Mouse (Mus musculus) embryo, embryonic 11 days (tissue): ENCODE data around the gene Palld.

Experiments
- DNase-seq: peaks from one replicate; pipeline ENCODE4 v3.0.0-alpha.2; 2015

Palld gene

GRCm38 (mm10) chr8:61865365-61865764, 37.1 kb downstream of the Palld start:
- DNase-seq, result no peak

DNA sequence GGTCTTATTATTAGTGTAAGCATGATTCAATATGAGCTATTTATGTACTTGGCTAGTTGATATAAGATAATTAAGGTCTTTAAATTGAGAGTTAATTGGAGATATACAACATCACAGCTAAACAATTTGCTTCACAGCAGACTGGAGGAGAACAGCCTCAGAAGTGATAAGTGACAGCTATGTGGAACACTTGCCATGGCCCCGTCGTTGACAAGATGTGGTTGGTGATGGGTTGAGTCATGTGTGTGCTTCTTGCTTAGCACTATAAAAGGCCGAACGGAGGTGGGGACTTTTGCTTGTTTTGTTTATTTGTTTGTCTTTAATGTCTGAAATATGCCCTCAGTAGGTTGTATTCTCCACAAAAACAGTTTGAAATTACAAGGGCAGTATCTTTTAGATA, 51.2 kb downstream of the Palld start:
- no peak for DNase-seq

DNA sequence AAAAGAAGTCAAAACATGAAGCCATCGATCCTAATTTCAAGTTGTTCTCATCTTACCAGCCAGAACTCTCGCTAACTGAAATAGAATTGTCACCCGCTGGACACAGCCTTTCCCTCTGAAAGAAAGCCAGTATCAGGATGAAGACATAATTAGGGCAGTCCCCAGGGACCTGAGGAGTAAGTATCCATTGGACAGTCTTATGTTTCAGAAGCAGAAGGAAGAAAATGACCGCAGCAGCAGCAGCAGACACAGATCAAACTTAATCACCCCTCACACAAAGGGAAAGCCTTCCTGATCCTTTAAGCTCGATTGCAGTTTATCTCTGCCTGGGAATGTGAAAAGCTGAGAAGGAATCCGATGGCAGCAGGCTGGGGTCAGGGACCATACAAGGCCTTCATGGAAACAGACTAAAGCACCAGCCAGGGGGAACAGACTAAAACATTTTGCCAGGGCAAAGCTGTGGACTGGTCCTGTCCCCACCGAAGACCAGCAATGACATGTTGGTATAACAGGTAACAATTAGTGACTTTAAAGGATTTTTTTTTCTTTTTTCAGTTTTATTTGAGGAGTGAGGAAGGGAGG, 53.8 kb downstream of the Palld start:
- DNase-seq, result peak; percentile 69

- DNase-seq, result no peak
These were observed 55.0 kb downstream of the Palld start for GRCm38 (mm10) chr8:61847494-61847893.

DNA sequence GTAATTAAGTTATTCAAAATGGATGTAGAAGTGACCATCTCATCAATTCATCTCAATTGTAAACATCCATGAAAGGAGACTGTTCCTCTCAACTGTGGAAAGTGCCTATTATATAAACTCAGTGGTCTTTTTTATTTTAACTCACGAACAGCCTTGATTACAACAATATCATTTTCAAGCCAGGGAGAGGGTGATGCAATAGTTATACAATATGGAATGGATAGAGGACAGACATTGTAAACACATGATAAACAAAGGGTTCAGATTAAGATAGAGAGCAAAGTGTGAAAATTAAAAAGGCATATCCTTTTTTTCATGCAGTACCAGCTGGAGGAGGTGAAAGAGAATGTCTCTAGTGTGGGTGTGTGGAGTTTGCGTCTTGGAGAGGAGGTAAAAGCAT, 57.5 kb downstream of the Palld start:
- DNase-seq, result no peak

DNA sequence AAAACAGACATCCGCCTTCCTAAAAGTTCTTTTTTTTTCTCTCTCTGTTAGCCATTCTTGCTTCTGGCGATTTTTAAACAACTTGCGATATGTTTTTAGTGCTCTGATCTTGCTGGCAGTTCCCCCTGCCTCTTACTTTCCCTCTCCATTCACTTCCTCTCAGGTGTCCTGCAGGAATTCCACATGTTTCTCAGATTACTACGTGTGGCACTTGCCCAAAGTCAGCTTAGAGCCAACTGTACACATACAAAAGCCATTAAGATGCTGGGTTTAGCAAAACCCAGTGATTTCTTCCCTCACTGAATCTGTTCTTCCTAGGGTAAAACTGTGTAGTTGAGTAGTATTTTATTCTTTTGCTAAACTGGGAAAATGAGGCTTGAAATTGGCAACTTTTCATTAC, 57.9 kb downstream of the Palld start:
- DNase-seq, result no peak

GRCm38 (mm10) chr8:61843776-61844175, 58.7 kb downstream of the Palld start:
- DNase-seq, result no peak

GRCm38 (mm10) chr8:61833211-61833610, 69.3 kb downstream of the Palld start:
- DNase-seq, result no peak

DNA sequence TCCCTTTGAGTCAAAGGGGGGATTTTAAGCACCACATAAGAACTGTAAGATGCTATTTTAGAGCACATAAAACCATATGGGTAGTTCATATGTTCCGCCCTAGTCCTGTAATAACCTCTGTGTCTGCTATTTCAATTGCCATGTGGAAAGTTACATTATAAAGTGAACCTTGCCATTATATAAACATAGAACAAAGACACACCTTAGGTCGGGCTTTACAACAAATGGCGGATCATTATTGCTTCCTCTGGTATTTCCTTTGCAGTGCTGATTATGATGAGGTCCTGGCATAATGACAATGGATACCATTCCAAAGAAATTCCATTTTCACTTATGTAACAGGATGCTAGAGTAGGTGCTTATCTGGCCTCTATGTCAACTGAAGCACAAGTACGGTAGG, 70.5 kb downstream of the Palld start:
- no peak for DNase-seq

- peak; percentile 66 for DNase-seq
These were observed 71.7 kb downstream of the Palld start for GRCm38 (mm10) chr8:61830821-61831220.

DNA sequence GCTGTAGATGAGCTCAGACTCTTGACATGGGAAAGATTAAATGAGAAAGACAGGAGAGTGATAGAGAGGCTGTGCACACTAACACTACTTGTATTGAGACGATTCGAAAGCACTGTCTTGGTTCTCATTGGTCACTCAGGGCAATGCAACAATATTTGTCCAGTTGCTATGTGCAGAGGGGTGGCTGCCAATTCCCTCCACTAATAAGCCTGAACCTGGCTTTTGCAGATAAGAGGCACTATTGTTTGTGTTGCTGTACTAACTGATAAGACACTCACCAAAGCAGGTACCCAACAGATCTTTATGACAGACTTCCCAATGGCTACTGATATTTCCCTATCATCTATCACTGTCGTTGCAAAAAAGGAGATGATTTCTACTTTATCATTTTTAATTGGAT, 77.9 kb downstream of the Palld start:
- DNase-seq, result no peak

DNA sequence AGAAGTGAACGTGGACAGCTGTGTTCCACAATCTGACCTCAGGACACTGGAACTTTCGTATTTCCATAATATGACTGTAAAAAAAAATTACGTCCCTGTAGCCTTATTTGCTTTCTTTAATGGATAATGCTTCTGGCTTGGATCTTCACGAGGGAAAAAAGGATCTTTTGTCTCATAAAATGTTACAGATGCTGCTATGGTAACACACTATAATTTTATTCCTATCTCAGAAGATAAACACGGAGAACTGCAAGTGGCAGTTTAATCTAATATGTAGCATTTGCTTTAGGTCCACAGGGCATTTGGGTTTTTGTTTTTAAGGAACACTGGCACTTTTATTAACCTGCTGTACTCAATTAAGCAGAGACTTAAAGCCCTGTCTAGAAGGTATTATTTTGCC, 79.3 kb downstream of the Palld start:
- DNase-seq, result no peak

DNA sequence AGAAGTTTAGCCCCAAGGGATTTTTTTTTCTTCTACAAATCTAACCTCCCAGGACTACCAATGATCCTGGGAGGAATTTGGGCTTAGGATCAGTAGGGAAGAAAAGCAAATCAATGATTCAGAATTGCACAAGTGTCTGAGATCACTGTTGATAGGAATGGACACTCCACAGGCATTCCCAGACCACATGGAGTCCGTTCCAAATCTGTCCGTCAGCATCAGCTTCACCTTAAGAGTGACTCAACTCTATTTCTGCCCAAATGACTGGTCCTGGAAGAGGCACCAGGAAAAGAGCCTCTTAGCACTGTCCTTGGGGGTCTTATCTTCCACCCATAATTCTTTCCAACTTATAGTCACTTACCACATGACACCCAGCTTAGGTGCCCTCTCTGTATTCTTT, 98.7 kb downstream of the Palld start:
- DNase-seq, result no peak

DNA sequence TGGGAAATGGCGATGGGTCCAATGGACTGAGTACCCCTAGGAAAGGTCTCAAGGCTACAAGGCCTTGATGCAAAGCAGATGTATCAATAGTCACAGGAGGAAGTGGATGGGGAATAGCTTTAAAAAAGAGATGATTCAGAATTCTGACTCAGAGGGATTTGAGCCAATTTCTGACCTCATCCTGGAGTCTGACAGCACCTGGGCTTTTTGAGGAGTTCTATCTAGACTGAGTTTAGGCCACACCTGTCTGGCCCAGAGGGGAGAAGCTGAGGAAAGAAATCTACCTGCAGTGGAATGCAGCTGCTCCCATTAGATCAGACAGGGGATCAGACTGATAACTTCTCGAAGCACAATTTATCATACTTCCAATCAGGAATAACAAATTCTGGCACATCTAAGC, 99.7 kb downstream of the Palld start:
- DNase-seq, result no peak

- DNase-seq, result no peak
These were observed 105.0 kb downstream of the Palld start for GRCm38 (mm10) chr8:61797391-61797947.

DNA sequence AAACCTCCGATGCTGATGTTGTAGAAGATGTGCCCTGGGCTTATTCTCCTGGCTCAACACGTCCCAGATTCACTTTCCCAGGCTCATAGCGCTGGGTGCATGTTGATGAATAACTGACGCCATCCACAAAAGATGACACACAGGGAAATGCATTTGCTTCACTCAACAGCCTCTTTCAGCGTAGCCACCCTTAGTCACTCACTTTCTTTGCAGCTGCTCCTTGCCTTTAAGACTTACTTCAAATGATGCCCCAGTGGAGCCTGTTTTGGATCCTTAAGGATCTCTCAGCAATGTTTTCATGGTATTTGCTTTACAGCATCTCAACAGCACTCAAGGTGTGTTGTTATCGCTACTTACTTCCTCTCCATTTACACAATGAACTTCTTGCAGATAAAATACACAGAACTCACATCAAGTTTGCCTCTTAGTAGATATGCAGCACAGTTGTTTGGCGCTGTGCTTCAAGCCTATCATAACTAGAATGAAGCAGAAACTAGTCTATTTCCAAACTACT, 105.9 kb downstream of the Palld start:
- no peak for DNase-seq

DNA sequence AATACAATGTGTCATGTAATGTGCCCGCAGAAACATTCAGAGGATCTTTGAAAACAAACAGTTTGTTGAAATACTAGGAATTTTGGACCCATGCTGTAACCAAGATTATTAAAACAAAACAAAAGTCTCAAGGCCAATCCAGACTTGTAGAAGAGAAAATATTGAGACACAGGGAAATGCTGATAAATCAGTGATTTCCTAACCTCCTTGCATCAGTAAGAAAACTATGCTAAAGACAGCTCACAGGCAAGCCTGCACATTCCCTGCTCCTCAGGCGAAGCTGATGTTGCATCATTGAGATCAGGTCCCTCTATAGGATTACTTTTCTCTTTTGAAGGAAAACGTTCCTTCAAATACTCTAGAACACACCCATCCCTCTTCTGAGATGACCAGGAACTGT, 112.5 kb downstream of the Palld start:
- DNase-seq, result no peak

DNA sequence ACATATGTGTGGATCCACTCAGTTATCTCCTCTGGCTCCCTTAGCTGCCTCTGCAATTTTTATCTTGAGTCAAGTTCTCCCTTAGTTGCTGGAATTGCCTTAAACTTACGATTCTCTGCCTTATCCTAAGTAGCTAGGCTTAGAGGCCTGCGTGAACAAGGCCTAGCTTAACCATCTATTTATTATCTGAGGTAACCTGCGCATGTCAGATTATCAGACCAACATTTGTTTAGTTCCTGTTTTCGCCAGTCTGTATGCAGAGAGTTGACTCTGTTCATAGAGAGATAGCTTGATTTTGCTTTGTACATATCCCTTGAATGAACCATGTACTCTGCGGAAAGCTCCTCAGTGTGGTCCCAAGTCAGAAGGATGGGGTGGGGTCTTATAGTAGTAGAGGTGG, 113.2 kb downstream of the Palld start:
- no peak for DNase-seq

DNA sequence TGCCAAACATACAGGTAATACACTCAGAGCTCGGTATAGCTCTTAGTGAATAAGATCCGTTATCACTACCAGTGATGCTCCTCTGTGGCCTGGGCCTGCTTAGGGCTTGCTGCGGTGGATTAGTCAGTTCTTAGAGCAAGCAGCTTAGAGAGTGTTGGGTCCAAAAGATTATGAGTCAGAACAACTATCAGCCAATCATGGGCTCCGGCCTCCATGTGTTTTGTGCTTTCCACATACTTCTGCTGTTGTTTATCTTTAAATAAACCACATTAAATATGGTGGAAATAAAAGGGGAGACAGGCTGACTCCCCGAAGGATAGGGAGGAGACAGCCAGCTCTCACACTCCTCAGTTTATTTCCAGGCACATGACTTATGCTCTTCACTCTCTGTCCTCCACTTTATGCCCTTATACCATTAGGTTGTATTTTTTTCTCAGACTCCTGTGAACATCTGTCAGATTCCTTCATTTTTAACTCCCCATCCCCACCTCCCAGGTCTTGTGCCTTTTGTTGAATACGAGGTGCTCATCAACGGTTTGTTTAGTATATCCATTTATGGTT, 119.5 kb downstream of the Palld start:
- no peak for DNase-seq

DNA sequence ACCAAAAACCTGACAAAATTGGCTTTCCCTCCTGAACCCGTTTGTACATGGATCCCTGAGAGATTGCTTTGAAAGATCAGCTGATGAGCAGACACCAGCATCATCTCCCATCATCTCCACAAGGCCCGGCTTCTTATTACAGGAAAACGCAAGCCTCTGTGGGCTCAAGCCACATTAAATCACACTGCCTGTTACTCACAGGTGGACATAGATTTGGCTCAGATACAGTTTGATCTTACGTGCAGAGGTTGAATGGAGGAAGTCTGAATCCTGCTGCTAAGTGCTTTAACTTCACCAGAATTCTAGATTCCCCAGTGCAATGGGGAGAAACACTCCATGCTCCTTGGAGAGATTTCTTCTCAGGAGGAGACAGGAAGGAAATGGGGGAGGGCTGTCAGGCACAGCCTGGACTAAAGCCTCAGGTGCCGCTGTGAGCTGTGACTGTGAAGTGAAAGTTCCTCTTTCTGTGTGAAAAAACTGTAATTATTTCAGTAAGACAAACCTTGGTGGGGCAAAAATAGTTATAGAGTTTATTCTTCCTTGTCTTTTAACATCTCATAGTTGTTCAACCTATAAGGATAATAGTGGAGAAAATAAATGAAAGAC, 121.7 kb downstream of the Palld start:
- DNase-seq, result no peak

GRCm38 (mm10) chr8:61778194-61778593, 124.3 kb downstream of the Palld start:
- DNase-seq, result no peak

GRCm38 (mm10) chr8:61776560-61776959, 125.9 kb downstream of the Palld start:
- no peak for DNase-seq

DNA sequence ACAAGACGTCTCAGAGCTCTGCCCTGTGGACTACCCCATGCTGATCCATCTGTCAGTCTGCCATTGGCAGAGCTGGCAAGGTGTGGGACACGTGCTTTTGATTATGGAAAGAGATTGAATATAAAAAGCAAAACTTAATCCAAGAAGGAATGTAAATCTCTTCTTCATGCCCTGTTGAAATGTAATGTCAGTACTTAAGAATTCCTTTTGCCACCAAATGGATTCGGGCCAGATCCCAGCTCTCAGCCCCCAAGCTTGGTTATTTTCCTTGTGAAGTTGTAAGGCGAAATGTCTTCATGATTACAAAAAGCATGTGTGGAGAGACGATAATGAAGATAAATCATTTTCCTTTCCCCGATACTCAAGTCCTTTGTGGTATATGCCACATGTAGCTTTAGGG, 126.6 kb downstream of the Palld start:
- no peak for DNase-seq

- DNase-seq, result no peak
These were observed 128.3 kb downstream of the Palld start for GRCm38 (mm10) chr8:61774161-61774560.
